Mouse (Mus musculus) spleen, postnatal 36 days (tissue): ENCODE measurements around the gene Simc1.

Experiments used
- DNase-seq, 2 experiments: peaks; one replicate each; pipeline ENCODE4 v3.0.0; 2022; ENCODE audit warnings: low spot score in 2 of 2, mixed read lengths in 1 of 2

Gene Simc1

DNA sequence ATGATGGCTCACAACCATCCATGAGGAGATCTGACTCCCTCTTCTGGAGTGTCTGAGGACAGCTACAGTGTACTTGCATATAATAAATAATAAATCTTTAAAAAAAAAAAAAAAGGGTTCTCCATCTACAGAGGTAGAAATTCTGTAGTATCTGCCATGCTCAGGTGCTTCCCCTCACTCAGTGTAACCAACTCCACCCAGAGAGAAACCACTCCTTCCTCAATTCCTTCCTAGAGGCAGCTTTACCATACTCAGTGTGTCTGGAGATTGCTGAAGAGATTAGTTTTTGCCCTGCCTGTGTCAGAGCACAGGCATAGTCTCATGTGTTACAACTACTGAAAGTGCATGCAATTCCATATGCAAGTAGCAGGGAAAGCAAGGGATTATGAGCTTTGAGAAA, 28.6 kb downstream of the Simc1 start:
- no peak for DNase-seq

DNA sequence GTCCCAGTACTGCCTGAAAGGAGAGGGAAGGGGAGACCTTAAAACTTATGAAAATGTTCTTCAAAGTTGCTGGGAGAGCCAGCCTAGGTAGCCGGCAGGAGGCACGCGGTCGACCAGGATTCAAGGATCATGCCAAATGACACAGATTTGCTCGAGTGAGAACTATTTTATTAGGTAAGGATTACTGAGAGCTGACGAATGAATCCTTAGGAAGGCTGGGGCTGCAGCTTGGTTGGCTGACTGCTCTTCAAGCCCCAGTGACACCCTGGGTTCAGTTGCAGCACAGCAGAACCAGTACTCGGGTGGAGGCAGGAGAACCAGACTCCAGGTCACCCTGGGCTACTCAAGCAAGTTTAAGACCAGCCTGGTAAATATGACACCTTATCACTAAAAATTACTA, 44.5 kb downstream of the Simc1 start:
- DNase-seq, result no peak

DNA sequence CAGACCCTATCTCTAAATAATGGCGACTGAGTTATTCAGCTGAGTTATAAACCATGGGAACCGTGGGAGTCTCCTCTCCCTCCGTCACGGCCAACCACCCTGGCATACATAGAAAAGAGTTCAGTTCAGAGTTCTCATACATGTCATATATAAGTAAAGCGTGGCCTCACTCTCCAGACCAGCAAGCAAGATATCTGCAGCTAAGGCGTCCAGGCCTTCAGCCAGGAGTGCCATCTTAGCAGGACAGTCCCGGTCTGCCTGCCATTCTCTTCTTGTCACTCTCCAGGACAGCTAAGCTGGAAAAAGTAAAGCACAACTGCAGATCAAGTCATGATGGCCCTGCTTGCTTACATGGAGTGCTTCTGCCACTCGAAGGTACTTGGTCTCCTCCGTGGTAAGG, 52.6 kb downstream of the Simc1 start:
- DNase-seq, result no peak

DNA sequence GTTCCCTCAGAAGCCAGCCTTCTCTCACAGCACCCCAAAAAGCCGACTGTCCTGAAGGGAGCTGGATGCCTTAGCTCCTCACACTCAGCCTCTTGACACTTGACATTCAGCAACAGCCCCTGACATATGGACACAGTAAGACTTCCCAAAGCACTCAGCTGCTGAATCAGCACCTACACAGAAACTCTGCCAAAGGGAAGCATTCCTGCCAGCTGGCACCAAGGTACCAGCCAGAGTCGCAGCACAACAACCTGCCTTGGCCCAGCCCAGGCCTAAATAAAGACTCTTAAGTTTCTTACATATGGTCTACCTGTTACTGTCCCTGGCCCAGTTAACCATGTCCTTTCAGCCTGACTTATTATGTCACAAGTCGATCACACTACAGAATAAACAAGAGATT, 53.2 kb downstream of the Simc1 start:
- DNase-seq, result no peak

DNA sequence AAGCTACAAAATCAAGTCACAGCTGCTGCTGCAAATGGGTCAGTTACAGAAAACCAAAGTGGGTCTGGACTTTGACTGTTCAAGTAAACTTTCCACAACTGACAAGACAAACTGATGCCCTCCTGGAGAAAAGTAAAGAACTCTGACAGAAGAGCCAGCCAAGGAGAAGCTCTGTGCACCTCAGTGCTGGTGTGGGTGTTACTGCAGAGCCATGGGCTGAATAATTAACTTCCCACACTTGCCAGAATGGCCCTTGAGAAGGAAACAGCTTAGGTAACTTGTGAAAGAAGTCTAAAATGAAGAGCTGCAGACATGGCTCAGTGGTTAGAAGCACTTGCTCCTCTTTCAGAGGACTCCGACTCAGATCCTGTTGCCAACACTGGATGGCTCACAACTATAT, 54.1 kb downstream of the Simc1 start:
- no peak for DNase-seq

DNA sequence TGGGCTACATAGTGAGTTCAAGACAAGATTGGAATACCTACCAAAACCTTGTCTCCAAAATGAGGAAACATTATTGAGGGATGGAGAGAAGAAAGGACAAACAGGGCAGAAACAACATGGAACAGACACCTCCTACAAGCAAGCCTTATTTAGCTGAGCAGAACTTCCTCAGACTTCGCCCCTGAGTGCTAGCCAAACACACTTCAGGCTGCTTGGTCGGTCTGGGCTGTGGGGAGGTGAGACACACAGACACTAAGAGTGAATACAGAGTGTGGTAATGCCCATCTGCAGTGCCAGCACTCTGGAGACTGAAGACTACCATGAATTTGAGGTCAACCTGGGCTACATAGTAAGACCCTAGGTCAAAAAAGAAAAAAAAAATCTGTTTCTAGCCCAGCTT, 56.1 kb downstream of the Simc1 start:
- no peak for DNase-seq

DNA sequence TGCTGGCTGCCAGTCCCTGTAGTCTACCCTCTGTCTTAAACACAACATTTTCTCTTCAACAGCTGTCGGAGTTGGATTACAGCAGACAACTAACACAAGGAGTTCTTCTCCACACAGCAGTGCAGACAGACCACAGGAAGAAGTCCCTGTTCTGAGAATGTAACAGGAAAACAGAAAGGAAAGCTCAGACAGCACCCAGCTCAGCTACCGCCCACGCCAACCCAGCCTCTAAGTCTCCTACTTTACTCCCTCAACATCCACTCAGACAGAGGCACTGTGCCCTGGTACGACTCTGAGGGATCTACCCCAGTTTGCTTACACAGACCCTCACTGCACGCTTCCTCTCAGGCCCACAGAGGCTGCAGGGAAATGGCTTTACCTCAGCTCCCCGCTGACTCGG, 57.0 kb downstream of the Simc1 start:
- no peak for DNase-seq

DNA sequence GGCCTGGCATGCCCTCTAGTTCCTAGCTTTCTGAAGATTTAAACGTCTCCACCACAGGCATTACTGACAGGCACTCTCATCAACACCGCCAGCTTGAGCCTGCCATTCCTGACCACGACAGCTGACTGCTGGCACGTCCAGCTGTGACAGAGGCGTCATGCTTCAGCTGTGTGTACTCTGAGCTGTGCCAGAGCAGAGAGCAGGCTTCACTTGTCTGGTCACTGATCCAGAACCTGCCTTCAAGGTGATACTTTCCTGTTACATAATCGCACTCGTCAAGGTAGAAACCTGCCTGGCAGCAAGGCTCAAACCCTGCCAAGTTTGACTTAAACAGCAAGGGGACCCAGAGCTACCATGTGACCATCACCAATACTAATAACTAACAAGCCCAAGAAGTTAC, 59.0 kb downstream of the Simc1 start:
- DNase-seq, result no peak

DNA sequence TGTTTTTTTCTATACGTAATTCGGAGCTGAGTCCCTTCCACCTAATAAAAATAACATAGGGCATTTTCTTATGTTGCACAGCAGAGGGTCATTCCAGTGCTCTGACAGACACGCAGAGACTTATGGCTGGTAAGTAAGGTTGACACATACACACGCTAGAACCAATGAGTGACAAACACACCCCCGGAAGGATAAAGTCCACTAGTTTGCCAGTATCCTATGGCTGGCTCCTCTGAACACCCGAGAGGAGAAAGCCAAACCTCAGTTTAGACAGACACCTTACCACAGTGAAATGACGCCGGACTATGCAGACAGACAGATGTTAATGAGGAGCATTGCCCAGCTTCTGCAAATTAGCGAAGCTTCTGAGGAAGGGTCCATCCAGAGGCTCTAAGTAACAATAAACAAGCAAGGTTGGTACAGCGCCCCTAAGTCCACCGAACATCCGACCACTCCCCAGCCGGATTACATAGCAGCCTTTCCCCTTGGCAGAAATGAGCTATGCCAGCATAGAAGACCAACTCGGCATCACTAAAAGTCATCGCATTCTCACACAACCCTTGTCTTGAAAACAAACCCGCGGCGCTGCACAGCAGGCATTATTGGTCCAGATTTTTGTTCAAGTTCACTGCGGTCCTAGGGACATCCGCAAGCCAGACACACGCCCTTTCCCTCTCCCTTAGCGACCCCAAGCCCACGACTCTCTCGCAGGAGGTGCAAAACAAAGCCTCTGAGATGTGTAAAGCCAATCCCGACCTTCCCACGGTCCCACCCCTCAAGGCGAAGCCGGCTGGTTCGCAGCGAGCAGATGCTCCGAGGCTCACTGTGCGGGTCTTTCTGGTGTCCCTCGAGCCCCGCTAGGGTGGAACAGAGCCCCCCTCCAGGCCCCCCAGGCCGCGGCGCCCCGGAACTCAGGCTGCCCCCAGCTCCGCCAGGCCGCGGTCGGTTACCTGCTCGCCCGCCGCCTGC, 60.9 kb downstream of the Simc1 start:
- peak; percentile 13 to 14 for DNase-seq

DNA sequence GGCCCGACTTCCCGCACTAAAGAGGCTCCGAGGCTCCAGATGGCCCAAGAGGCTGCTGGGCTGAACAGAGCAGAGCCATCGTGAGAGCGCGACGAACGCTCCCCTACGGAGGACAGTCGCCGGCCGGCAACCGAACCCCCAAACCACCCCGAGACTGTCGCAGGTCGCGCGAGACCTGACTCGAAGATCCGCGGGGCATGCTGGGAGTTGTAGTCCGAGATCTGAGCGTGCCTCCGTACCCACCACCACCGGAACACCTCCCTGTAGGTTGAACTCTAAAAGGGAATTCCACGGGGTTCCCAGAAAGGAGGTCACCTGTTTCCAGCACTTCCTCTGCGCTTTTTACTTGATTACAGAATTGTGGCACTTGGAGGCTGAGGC, 61.6 kb downstream of the Simc1 start, which contains the start of gene 4833439L19Rik:
Gene 4833439L19Rik (minus strand): TSS at position 235 of the 381 bp plus-strand sequence.
- peak; percentile 93 to 94 for DNase-seq

DNA sequence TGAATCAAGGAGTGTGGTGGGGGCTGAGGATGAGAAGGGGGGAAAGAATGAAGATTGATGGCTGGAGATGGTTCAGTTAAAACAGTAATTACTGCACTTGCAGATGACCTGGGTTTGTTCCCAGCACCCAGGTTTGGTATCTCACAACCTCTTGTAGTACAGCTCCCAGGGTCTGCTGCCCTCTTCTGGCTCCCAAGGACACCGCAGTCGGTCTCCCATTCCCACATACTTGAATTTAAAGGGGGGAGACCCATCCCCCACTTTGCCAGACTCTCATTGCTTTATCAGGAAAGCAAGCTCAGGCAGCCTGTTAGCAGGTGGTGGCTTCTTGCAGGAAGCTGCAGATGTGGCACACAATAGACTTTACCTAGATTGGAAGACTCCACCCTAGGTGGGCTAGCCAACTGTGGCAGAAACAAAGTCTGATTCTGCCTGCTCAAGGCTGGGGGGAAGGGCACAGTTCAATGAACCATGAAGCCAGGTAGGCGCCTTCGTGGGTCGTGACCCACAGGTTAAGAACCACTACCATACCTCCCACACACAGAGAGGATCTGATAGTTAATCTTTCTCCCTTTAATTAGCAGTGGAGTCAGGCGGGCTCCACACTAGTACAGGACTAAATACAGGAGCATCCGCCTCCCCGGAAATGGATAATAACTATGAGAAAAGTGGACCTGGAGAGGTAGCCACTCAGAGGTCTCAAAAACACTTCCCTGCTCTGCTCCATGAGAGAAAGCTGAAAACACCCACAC, 62.2 kb downstream of the Simc1 start:
- peak; percentile 38 to 49 for DNase-seq

DNA sequence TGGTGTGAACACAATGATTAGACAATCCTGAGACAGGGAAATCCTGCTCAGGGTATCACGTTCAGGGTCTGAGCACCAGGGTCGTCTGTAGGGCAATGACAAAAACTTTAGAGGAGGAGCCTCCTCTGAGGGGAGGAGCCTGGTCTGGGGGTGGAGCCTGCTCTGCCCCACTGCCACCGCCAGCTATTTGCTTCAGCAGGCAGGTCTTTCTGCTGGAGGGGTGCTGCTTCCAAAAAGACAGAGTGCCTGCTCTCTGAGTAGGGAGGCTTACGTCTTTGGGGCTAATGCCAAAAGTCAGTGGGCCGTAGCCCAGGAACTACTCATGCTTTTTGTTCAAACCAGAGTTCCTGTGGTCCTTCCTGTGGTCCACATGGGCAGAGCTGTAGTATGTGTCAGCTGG, 64.8 kb downstream of the Simc1 start:
- no peak for DNase-seq

DNA sequence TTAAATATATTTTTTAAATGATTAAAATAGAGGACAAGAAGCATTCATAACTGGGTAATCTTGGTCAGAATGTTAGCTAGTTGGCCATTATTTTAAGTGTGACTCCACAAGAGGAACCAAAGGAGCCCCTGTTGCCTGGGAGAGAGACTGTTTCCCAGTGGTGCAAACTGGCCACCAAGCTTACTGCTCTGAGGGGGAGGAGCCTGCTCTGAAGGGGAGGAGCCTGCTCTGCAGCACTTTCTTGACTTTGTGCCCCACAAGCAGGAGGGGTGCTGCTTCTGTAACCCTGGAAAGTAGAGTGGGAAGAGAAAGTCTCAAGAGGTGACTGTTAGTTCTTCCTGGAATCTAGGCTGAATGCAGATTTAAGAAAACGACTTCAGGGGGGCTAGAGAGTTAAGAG, 65.7 kb downstream of the Simc1 start:
- no peak for DNase-seq

DNA sequence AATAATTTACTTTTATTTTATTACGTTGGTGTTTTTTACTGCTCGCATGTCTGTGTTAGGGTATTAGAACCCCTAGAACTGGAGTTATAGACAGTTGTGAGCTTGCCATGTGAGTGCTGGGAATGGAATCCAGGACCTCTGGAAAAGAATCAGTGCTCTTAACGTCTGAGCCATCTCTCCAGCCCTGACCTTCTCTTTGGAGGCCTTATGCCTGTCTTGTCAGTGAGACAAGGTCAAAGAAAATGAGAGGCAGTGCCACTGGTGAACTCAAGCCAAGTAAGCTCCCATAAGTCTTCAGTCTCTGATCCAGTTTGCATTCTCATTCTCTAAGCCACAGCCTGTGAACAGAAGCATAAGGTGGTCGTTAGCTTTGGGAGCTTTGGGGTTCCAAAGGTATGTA, 67.2 kb downstream of the Simc1 start:
- DNase-seq, result no peak

DNA sequence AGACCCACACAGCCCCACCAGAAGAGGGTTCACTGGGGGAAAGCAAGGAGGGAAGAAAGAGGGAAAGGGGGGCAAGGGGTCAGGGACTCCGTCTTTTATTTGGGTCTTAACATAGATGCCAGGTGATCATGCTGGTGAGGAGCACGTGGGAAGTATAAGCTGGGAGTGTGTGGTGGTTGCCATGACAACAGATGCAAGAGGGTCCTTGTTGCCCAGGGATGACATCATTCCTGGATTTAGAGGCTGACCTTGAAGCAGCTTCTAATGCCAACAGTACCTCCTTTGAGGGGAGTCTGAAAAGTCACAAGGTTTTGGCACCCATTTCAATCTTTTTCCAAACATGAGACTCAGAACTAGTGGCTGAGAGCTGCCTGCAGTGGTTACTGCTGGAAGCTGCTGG, 68.1 kb downstream of the Simc1 start:
- no peak for DNase-seq

DNA sequence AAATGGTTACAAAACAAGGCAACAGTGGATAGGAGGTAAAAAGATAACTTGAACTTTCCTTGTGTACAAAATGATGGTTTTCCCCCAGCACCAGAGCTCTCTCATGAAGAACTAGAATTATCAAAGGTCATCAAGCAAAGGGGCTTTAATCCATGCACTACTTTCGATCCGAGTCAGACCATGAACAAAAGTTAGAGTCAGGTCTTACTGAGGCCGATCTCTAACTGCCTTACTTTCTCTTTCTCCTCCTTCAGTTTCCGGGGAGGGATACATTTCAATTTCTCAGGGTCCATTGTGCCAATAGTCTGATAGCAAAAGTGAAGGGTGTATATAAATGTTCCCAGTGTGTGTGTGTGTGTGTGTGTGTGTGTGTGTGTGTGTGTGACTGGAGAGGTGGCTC, 69.0 kb downstream of the Simc1 start:
- no peak for DNase-seq

DNA sequence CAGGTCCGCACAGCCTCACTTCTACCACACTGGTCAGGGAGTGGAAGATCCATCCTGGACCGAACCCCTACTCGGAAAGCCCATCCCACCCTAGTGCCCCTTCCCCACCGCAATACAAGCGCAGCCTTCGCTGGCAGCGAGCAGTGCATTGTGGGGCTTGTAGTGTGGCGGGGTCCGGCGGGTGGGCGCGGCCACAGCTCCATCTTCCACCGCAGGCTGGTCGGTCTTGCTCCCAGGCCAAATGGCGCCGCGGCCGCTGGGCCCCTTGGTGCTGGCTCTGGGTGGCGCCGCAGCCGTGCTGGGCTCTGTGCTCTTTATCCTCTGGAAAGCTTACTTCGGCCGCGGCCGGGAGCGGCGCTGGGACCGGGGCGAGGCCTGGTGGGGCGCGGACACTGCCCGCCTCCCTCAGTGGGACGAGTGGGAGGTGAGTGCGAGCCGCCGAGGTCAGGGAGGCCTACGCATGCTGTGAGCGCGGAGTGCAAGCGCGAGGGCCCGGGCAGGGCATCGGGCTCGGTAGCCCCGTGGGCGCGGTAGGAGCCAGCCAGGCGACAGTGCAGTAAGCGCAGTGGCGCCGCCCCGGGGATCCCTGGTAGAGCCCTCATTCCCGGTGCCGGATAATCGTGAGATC, 71.4 kb downstream of the Simc1 start, which contains the start of gene Arl10:
Gene Arl10 (plus strand): TSS at position 162 of the 628 bp plus-strand sequence.
- peak; percentile 52 to 60 for DNase-seq

DNA sequence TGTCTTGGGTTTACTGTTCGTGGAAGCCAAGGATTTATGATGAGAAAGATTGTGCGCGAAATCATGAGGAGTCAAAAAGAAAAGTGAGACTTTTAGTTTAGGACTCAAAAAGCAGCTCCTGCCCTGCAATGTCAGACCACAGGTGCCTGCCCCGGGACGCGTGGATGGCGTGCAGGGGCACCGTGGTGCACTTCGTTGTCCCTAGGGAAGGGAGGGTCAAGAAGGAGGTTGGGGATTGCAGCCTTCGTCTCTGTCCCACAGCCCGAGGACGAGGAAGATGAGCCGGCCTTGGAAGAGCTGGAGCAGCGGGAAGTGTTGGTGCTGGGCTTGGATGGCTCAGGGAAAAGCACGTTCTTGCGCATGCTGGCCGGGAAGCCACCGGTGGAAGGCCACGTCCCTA, 71.9 kb downstream of the Simc1 start:
- DNase-seq, result no peak

DNA sequence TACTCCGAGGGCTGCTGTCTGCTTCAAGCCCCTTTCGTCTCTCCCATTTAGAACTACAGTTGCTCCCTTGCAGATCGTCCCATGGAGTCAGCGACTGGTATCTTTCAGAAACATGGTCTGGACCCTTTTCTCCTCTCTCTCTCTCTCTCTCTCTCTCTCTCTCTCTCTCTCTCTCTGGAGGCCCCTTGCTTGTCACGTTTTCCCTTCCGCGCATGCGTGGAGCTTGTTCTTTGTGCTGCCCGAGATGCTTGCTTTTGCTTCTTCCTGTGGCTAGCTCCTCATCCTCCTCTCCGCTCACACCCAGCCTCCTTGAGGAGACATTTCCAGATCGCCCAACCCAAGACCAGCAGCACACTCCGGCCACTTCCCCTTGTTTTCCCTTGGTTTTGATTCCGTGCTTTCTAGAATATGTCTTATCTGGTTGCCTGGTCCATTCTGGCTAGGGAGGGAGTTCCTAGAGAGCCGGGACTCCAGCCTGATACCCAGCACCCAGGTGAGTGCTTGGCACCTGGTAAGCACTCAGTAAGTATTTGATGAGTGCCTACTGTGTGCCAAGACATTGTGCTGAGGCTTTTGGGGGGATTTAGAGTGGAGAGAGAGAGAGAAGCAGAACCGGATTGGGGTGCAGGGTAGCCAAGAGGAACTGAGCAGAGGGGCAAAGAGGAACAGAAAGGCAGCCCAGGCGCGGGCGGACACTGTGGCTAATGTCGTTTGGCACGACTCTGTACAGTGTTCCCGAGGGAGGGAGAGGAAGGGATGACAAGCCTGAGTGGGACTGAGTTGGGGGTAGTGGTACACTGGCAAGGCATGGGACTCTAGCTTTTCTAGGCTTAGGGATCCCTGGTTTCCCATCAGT, 74.3 kb downstream of the Simc1 start:
- peak; percentile 57 to 66 for DNase-seq

DNA sequence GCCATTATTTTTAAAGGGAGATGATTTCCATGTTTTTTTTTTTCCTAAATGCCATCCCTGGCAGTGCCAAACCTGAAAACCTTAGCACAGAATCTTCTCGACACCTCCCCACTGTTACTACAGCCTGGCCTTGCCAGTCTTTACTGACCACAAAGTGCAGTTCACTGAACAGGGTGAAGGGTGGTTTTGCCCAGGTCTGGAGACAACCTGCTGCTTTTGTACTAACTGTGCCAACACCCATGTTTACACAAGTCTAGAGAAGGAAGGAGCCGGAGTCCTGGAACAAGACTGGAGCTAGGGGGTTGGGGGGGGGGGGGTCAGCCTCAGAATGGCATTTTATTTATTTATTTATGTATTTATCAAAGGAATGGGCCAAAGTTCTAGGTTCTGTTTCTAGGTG, 77.8 kb downstream of the Simc1 start:
- no peak for DNase-seq

DNA sequence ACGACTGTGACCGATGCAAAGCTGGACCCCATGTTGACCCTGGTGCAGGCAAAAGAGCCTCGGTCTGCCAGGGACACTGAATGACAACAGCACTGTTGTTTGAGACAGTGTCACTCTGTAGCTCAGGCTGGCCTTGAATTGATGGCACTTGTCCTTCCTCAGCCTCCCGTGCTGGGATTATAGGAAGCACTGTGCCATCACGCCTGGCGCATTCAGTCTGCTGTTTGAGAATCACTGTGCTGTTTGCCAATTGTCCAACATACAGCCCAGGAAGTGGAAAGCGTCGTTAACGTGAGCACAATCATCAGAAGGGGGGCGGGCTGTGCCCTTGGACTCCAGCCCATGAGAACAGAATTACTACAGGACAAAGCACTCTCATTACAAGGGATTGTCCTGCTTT, 78.5 kb downstream of the Simc1 start:
- DNase-seq, result no peak
